Mouse (Mus musculus) midbrain, embryonic 15.5 days (tissue): ENCODE measurements around the gene Eed. TPM values are rescaled to one million over a fixed set of nuclear protein-coding genes. Genes with fewer than 3 reads are reported as not detected.

Experiments used
- ATAC-seq: fragments of 200-750 bp; cut with Nextera tagmentation; replicated peaks from 2 replicates; pipeline ENCODE4 v1.8.0; 2017; ENCODE audit warnings: moderate TSS enrichment
- H3K27ac ChIP-seq: fragments of 300-500 bp; sonication (generic); 2 replicates; pipeline ENCODE4 v1.5.1; 2015; ENCODE audit warnings: mild to moderate bottlenecking, inconsistent platforms
- H3K27me3 ChIP-seq: fragments of 300-500 bp; sonication (generic); replicated peaks from 2 replicates; pipeline ENCODE4 v1.6.1; 2015; ENCODE audit warnings: inconsistent platforms
- H3K36me3 ChIP-seq: fragments of 300-500 bp; sonication (generic); replicated peaks from 2 replicates; pipeline ENCODE4 v1.6.1; 2015; ENCODE audit warnings: inconsistent platforms
- H3K4me1 ChIP-seq: fragments of 300-500 bp; sonication (generic); 2 replicates; pipeline ENCODE4 v1.6.1; 2015; ENCODE audit warnings: inconsistent platforms
- H3K4me2 ChIP-seq: fragments of 300-500 bp; sonication (generic); 2 replicates; pipeline ENCODE4 v1.6.1; 2015; ENCODE audit warnings: inconsistent platforms, mild to moderate bottlenecking, moderate library complexity
- H3K4me3 ChIP-seq: fragments of 300-500 bp; sonication (generic); 2 replicates; pipeline ENCODE4 v1.5.1; 2015; ENCODE audit warnings: mild to moderate bottlenecking, inconsistent platforms
- H3K9ac ChIP-seq: fragments of 300-500 bp; sonication (generic); 2 replicates; pipeline ENCODE4 v1.6.1; 2015; ENCODE audit warnings: mild to moderate bottlenecking, inconsistent platforms
- H3K9me3 ChIP-seq: fragments of 300-500 bp; sonication (generic); 2 replicates; pipeline ENCODE4 v1.6.1; 2016; ENCODE audit warnings: inconsistent platforms
- WGBS: fragments of 180-500 bp; shearing (Covaris S2); methylation state at CpG from one replicate; pipeline ENCODE4 v1.1.7; 2015; ENCODE audit warnings: mixed read lengths; 5-methylcytosine and 5-hydroxymethylcytosine counted together
- polyA plus RNA-seq: library from polyadenylated mRNA; unstranded; fragments of >200 nt; fragmentation: Nextera tagmentation; extraction: Ambion mirVana; gene quantifications from 2 replicates; pipeline ENCODE4 v1.2.1, GENCODE M21; 2015

Gene Eed
- 33.0 and 33.3 TPM in 2 replicates for polyA plus RNA-seq

GRCm38 (mm10) chr7:89980485-89981422 is at the start of gene Eed:
Eed (minus strand) TSS chr7:89980983.
- under 1% methylated on average over 87 of the region's 87 CpGs for WGBS
- ATAC-seq: peak; percentile 95
- peak within 1 kb of the TSS; percentile 66 for H3K4me3 ChIP-seq
- H3K9me3 ChIP-seq: no peaks in the 10 kb centered on the region
- H3K9ac ChIP-seq: peak within 1 kb of the TSS; percentile 65
- H3K27ac ChIP-seq: peak within 1 kb of the TSS; percentile 99
- H3K4me1 ChIP-seq: peaks cover 19% of the 10 kb centered on the region
- peaks cover 5% of the 10 kb centered on the region for H3K36me3 ChIP-seq
- no peaks in the 10 kb centered on the region for H3K27me3 ChIP-seq
- H3K4me2 ChIP-seq: peak within 1 kb of the TSS; percentile 90

DNA sequence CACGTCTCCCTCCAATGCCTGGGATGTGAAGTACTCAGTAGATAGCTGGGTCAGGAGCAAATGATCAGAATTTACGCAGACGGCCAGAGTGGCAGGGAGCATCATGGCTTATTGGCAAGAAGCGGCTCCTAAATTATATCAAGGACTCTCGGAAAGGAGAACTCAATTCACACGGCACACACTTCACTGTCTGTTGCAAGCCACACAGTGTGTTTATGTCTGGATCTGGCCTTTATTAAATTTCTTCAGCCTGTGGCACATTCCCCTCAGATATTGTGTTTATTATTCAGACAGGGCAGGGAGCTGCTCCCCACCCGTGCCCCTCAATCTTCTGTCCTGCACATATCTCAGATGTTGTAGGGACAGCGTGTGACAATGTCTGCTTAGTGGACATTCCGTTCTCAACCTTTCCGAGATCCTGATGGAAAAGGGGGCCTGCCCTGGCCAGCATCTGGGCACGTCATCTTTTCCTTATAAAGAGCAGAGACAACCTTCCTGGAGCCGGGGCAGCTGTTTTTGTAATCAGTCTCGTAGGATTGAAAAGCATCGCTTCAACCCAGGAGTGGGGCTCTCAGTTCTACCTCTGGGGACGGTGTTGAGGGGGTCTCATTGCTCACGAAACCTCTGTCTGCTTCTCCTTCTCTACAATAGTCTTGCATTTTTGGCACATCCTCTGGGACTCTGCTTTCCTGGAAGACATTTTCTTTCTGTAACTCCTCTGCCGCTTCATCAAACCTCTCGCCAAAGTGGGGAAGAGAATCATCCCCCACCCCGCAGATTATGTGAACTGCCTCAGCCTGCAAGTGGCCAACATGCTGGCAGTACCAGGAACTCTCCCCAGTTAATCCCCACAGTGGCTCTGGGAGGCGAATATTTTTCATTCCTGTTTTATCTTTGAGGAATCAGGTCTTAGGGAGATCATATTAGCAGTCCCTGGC is 49.0 kb upstream of the Eed start:
- 0 out of 2 replicates have a peak overlapping the region, but pooled peaks have one; percentile 16 for H3K9ac ChIP-seq
- no peaks in the 10 kb centered on the region for H3K9me3 ChIP-seq
- H3K4me3 ChIP-seq: peak overlapping the region; percentile 3; the same call in 1 of the 2 replicates
- WGBS: 35% methylated on average over 20 of the region's 20 CpGs
- H3K4me2 ChIP-seq: peak overlapping the region; percentile 38
- ATAC-seq: peak; percentile 83
- no peaks in the 10 kb centered on the region for H3K27me3 ChIP-seq
- H3K4me1 ChIP-seq: peaks cover 23% of the 10 kb centered on the region
- H3K27ac ChIP-seq: peak overlapping the region; percentile 80
- H3K36me3 ChIP-seq: no peaks in the 10 kb centered on the region

DNA sequence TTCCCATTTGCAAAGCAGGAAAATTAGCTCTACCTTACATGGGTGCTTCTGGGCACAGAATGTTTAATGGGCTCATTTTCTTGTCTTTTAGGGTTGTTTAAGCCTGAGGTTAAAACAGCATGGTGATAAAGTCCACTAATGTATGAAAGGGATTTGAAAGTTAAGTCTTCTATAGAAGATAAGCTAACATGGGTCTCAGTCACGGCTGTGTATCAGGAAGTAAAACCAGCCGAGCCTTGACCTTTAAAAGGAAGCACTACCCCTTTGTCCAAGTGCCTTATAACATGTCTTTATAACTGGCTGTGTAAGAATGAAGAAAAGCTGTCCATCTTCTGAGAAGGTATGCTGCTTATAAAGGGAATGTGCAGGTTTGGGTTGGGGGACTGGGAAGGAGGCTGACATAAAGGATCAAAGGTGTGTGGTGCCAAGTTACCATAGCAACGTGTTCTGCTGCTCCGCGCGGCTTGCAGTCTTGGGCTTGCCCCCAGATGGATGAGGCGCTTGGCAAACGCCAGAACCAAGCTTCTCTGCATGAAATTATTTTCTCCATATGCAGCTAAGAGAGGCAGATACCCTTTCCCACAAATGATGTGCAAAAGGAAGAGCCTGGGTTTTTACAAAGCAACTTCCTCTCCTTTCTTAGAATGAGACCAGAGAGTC is 48.2 kb upstream of the Eed start:
- 2% methylated on average over 8 of the region's 8 CpGs for WGBS
- peak overlapping the region; percentile 38 for H3K4me2 ChIP-seq
- no peaks in the 10 kb centered on the region for H3K27me3 ChIP-seq
- no peak overlapping the region for H3K9ac ChIP-seq
- H3K36me3 ChIP-seq: no peaks in the 10 kb centered on the region
- peak overlapping the region; percentile 3; the same call in 1 of the 2 replicates for H3K4me3 ChIP-seq
- H3K9me3 ChIP-seq: no peaks in the 10 kb centered on the region
- peak; percentile 95 for ATAC-seq
- peaks cover 23% of the 10 kb centered on the region for H3K4me1 ChIP-seq
- peak overlapping the region; percentile 80 for H3K27ac ChIP-seq

GRCm38 (mm10) chr7:90024975-90025374 is 44.2 kb upstream of the Eed start:
- H3K4me2 ChIP-seq: no peak overlapping the region
- H3K27ac ChIP-seq: no peak overlapping the region
- no peaks in the 10 kb centered on the region for H3K9me3 ChIP-seq
- 43% methylated on average over 6 of the region's 6 CpGs for WGBS
- H3K4me1 ChIP-seq: peaks cover 15% of the 10 kb centered on the region
- ATAC-seq: no peak
- H3K4me3 ChIP-seq: no peak overlapping the region
- no peaks in the 10 kb centered on the region for H3K36me3 ChIP-seq
- H3K9ac ChIP-seq: no peak overlapping the region
- no peaks in the 10 kb centered on the region for H3K27me3 ChIP-seq

GRCm38 (mm10) chr7:90022974-90023707 is 42.4 kb upstream of the Eed start:
- Histone ChIP-seq H3K27ac (no peak overlapping the region), H3K27me3 (no peaks in the 10 kb centered on the region), H3K4me2 (no peak overlapping the region), H3K4me3 (no peak overlapping the region), H3K4me1 (no peaks in the 10 kb centered on the region), H3K9ac (no peak overlapping the region), H3K9me3 (no peaks in the 10 kb centered on the region), H3K36me3 (no peaks in the 10 kb centered on the region)
- 50% methylated on average over 8 of the region's 9 CpGs for WGBS
- 0 out of 2 replicates have a peak, but pooled peaks have one; percentile 50 for ATAC-seq

- WGBS: 91% methylated on average over 6 of the region's 6 CpGs
- Histone ChIP-seq H3K4me3 (no peak overlapping the region), H3K4me1 (no peaks in the 10 kb centered on the region), H3K9me3 (no peaks in the 10 kb centered on the region), H3K36me3 (no peaks in the 10 kb centered on the region), H3K27me3 (no peaks in the 10 kb centered on the region), H3K4me2 (no peak overlapping the region), H3K27ac (no peak overlapping the region), H3K9ac (no peak overlapping the region)
- ATAC-seq: no peak
These were observed 39.5 kb upstream of the Eed start for GRCm38 (mm10) chr7:90020331-90020730.

DNA sequence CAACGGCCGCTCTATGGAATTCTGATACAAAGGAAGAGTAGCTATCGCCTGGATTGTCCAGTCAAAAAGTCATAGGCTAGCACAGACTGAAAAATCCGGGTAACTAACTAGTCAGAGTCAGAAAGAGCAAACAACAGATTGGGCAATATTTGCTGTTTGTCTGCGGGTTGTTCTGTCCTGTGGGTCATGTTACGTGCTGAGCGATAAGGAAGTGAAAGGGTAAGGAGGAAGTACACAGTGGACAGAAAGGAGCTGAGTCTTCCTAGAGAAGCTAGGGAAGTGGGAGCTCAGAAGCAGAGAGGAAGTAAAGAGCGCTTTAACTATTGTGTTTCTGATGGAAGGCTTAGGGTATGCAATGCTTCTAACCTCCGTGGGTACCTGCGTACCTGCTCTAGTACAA is 38.8 kb upstream of the Eed start:
- no peaks in the 10 kb centered on the region for H3K9me3 ChIP-seq
- no peak overlapping the region for H3K27ac ChIP-seq
- no peaks in the 10 kb centered on the region for H3K27me3 ChIP-seq
- 88% methylated on average over 10 of the region's 10 CpGs for WGBS
- H3K36me3 ChIP-seq: no peaks in the 10 kb centered on the region
- no peak overlapping the region for H3K4me3 ChIP-seq
- no peak overlapping the region for H3K4me2 ChIP-seq
- no peaks in the 10 kb centered on the region for H3K4me1 ChIP-seq
- no peak overlapping the region for H3K9ac ChIP-seq
- no peak for ATAC-seq

DNA sequence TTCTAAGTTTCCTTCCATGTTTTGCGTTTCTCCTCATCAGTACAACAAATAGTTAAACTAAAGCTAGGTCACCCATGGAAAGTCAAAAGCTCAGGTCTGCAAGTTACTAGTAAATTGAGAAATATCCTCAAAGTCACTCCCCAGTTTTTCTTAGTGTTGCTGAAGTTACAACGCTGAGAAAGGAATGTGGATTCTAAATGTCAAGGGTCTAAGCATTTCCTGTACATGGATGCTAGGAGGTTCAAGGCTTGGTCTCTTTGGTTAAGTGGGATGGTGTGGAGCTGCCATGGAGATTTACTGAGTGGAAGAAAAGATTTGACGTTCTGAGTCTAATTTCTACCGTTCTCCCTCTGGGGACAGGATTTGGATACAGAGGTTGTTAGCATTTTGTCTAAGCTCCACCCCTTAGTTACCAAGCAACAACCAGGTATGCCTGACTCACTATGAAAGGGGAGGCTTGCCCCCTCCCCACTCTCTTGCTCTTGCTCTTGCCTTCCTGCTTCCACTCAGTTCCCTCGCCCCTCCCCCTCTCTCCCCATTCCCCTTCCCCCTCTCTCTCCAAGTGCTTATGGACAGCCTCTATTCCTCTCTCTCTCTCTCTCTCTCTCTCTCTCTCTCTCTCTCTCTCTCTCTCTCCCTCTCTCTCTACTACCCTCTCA is 36.3 kb upstream of the Eed start:
- Histone ChIP-seq H3K27me3 (no peaks in the 10 kb centered on the region), H3K4me1 (no peaks in the 10 kb centered on the region), H3K36me3 (no peaks in the 10 kb centered on the region), H3K9me3 (no peaks in the 10 kb centered on the region), H3K4me3 (no peak overlapping the region), H3K9ac (no peak overlapping the region), H3K27ac (no peak overlapping the region), H3K4me2 (no peak overlapping the region)
- ATAC-seq: no peak
- 31% methylated on average over 5 of the region's 5 CpGs for WGBS

- no peak for ATAC-seq
- no peaks in the 10 kb centered on the region for H3K4me1 ChIP-seq
- no peak overlapping the region for H3K4me3 ChIP-seq
- H3K27me3 ChIP-seq: no peaks in the 10 kb centered on the region
- H3K4me2 ChIP-seq: no peak overlapping the region
- H3K27ac ChIP-seq: no peak overlapping the region
- H3K36me3 ChIP-seq: no peaks in the 10 kb centered on the region
- 71% methylated on average over 4 of the region's 4 CpGs for whole genome bisulfite sequencing
- no peaks in the 10 kb centered on the region for H3K9me3 ChIP-seq
- H3K9ac ChIP-seq: no peak overlapping the region
These were observed 35.7 kb upstream of the Eed start for GRCm38 (mm10) chr7:90016459-90016858.

GRCm38 (mm10) chr7:90006667-90007653 is 26.2 kb upstream of the Eed start:
- no peak overlapping the region for H3K4me2 ChIP-seq
- no peaks in the 10 kb centered on the region for H3K27me3 ChIP-seq
- H3K4me3 ChIP-seq: no peak overlapping the region
- WGBS: 44% methylated on average over 8 of the region's 8 CpGs
- H3K36me3 ChIP-seq: no peaks in the 10 kb centered on the region
- no peak overlapping the region for H3K9ac ChIP-seq
- H3K9me3 ChIP-seq: no peaks in the 10 kb centered on the region
- ATAC-seq: no peak
- H3K4me1 ChIP-seq: no peaks in the 10 kb centered on the region
- no peak overlapping the region for H3K27ac ChIP-seq
